Mouse (Mus musculus) T-helper 17 cell (primary cell): ENCODE data around the gene Cntn6.

Experiments
- in situ Hi-C, 2 experiments: fragments of 300-600 bp; cut with MboI, MseI; formaldehyde crosslinking; loops; 1 replicate in 1 of 2; 2 replicates in 1 of 2; pipeline ENCODE4 v1.15.1; 2025; ENCODE audit warnings: high pct_unique_total_duplicates in 2 of 2

Gene Cntn6

GRCm38 (mm10) chr6:104738999-104739398 lies 246.4 kb downstream of the Cntn6 start:
- in situ Hi-C loops: no loop called here

DNA sequence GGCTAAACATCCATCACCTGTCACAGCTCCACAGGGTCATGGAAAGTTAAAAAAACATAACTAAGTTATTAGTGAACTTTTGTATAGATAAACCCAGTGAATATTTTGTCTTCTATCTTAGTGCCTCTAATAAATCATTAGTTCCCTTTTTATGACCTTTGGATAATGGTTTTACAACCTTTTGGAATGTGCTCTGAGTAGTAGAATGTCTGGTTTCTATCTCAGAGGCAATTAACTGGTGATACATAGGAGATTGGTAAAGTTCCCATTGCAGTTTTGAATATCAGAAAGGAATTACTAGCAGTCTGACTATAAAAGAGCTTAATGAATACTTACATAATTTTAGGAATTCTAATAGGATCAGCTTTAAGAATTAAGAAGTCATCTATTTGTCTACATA lies 265.5 kb downstream of the Cntn6 start:
- in situ Hi-C loops: no loop called here

DNA sequence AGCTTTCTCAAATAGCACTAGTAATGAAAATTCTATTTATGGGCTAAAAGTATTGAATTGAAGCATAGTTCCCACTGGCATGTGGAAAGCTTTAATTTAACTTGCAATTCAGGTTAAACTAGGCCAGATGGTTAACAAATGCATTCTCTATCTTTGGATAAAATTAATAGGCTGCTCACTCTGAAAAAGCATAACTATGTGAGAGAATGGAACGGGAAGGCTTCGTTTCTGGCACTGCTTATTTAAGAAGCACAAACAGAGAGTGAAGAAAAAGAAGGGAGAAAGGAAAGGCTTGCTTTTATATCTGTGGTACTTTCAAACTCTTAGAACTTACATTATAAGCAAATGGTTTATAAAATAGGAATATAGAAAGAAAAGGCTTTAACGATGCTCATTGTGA lies 268.6 kb downstream of the Cntn6 start:
- in situ Hi-C loops: no loop called here

DNA sequence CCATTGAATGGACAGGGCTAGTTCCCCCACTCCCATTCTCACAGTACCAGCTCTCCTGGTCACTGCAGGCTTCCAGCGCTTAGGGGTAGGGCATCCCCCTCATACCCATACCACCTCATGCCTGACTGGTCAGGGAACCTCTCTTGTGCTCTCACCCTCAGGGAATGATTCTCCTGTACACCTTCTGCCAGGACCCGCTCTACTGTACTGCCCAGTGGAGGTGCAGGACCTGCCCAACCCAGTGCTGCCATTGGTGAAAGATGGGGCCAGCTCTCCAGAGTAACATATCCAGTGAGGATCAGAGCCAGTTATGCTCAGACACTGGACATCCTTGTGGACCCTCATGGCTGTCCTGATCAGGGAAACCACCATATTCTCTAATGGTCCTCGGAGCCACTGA lies 291.3 kb downstream of the Cntn6 start:
- in situ Hi-C loops: no loop called here

- in situ Hi-C loops: no loop called here
These were observed 294.9 kb downstream of the Cntn6 start for GRCm38 (mm10) chr6:104787502-104787901.

- in situ Hi-C loops: no loop called here
These were observed 315.9 kb downstream of the Cntn6 start for GRCm38 (mm10) chr6:104808526-104808925.

GRCm38 (mm10) chr6:104815610-104816009 lies 323.0 kb downstream of the Cntn6 start:
- in situ Hi-C loops: no loop called here

DNA sequence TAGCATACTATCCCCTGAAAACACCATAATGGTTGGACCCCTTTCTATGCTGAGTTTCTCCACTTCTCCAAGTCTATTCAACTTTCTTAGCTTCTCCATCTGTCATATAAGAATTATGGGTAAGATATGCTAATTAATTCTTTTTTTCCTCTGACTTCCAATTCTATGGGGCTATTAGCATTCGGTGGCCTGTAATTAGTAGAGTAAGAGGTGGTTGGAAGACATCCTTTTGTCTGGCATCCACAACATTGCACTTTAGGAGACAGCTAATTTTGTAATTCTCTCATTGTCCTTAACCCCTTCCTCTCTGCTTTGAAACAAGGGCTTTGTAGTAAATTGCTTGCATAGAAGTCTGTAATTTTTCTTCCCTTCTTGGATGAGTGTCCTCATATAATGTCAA lies 387.1 kb downstream of the Cntn6 start:
- in situ Hi-C loops: no loop called here

DNA sequence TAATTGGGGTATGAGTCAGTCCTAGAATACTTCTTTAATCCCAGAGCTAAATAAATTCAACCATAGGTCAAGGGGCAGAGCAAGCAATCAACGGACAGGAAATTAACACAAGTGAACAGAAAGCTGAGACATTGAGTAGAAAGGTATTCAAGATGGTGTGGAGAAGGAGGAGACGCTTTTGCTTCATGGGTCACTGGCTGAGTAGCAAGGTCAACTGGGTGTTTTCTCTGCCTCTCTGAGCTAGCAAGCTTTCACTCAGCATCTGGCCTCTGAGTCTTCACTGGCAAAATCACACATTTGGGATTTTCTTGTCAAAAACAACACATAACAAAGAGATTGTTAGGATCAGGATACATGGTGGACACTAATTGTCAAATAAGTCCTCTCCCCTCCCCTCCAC lies 391.4 kb downstream of the Cntn6 start:
- in situ Hi-C loops: no loop called here

DNA sequence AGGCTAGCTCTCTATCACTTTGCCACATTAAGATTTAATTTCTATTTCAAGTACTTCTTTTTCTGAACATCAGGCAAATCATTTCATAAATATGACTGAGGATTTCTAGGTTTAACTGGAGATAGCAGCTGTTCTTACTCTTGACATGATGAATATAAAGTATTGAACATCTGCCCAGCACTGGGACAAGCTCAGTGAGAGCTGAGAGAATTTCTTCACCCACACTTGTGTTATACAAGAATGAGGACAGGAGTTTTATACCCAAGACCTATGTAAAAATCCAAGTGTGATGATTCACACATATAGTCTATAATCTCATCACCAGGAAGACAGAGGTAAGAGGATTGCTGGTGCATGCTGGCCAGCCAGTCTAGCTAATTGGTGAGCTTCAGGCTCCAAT lies 393.2 kb downstream of the Cntn6 start:
- in situ Hi-C loops: no loop called here

GRCm38 (mm10) chr6:104891071-104891470 lies 398.5 kb downstream of the Cntn6 start:
- in situ Hi-C loops: no loop called here
